Mouse (Mus musculus): ENCODE measurements at regions not wholly inside any gene's neighbourhood (a gene's known extent, or its start where the extent isn't known, plus 50 kb on each side); places are given as distances from the start of the nearest gene placed in this dataset.

DNA sequence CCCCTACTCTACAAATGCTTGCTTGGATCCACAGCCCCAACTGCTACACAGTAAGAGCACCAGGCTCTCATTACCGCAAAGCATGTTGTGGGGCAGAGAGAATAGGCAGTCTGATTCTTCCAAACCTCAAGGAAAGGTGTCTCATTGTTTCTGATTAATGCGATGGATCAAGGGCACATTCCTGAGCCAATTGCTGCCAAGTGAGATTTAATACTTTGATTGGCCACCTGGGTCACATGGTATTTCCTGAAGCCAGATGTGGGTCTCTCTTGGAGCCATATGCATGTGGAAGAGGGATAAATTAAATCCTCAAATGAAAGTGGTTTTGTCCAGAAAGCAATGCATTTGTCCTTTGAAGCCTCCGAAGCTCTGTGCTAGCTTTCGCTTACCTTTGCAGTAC lies 166.3 kb downstream of the Nr2f2 start:
- H3K9ac ChIP-seq (ENCODE audit: low read length) = no peak overlapping the region
- ATAC-seq (replicated peaks; ENCODE audit: low FRiP score, low TSS enrichment, low read depth) = no peak

DNA sequence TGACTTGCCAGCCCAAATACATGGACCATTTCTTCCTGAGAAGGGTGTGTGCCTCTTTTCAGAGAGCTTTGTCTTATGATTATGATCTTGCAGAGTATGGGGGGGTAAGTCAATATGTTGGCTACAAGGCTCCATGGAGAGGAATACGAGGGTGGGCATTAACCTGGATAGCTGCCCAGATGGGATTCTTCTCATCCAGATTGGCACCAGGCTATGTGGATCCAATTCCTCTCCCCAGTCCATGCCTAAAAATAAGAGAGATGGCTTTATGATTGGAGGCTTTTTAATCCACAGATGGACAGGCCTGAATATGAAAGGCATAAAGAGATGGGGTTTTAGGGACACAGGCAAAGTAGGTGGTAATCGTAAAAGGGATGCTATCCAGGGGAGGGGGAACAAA lies 187.6 kb downstream of the Nr2f2 start:
- Histone ChIP-seq H3K36me3 (ENCODE audit: control insufficient read depth, insufficient read depth, low read length) (no peaks in the 10 kb centered on the region), H3K4me1 (replicated peaks; ENCODE audit: control insufficient read depth, insufficient read depth, low read length) (no peaks in the 10 kb centered on the region), H3K9ac (ENCODE audit: low read length) (no peak overlapping the region), H3K27ac (ENCODE audit: low read depth) (no peak overlapping the region), H3K4me2 (ENCODE audit: low read length) (no peak overlapping the region), H3K9me3 (ENCODE audit: control insufficient read depth, low read length) (no peaks in the 10 kb centered on the region), H3K4me3 (ENCODE audit: low read depth, low read length) (no peak overlapping the region), H3K27me3 (replicated peaks; ENCODE audit: control insufficient read depth, insufficient read depth, low read length) (no peaks in the 10 kb centered on the region)
- 91% methylated on average over 2 of the region's 2 CpGs for WGBS
- no peak for DNase-seq (ENCODE audit: low spot score)
- no peak for ATAC-seq (replicated peaks; ENCODE audit: low FRiP score, low TSS enrichment, low read depth)

More for the DNA sequence above, 166.3 kb downstream of the Nr2f2 start:
- no peaks in the 10 kb centered on the region for H3K4me1 ChIP-seq (replicated peaks; ENCODE audit: control insufficient read depth, insufficient read depth, low read length)
- no peak overlapping the region for H3K27ac ChIP-seq (ENCODE audit: low read depth)
- no peak overlapping the region for H3K4me2 ChIP-seq (ENCODE audit: low read length)
- WGBS = 89% methylated on average over 4 of the region's 4 CpGs
- H3K4me3 ChIP-seq (ENCODE audit: low read depth, low read length) = no peak overlapping the region
- H3K27me3 ChIP-seq (replicated peaks; ENCODE audit: control insufficient read depth, insufficient read depth, low read length) = no peaks in the 10 kb centered on the region
- no peak for DNase-seq (ENCODE audit: low spot score)
- H3K36me3 ChIP-seq (ENCODE audit: control insufficient read depth, insufficient read depth, low read length) = no peaks in the 10 kb centered on the region
- H3K9me3 ChIP-seq (ENCODE audit: control insufficient read depth, low read length) = no peaks in the 10 kb centered on the region

GRCm38 (mm10) chr7:70178006-70178405 lies 188.5 kb downstream of the Nr2f2 start:
- no peak overlapping the region for H3K9ac ChIP-seq (ENCODE audit: low read length)
- no peak overlapping the region for H3K4me3 ChIP-seq (ENCODE audit: low read depth, low read length)
- 75% methylated on average over 2 of the region's 2 CpGs for WGBS
- no peak for DNase-seq (ENCODE audit: low spot score)
- no peaks in the 10 kb centered on the region for H3K4me1 ChIP-seq (replicated peaks; ENCODE audit: control insufficient read depth, insufficient read depth, low read length)
- no peak overlapping the region for H3K4me2 ChIP-seq (ENCODE audit: low read length)
- no peaks in the 10 kb centered on the region for H3K36me3 ChIP-seq (ENCODE audit: control insufficient read depth, insufficient read depth, low read length)
- ATAC-seq (replicated peaks; ENCODE audit: low FRiP score, low TSS enrichment, low read depth) = no peak
- no peaks in the 10 kb centered on the region for H3K27me3 ChIP-seq (replicated peaks; ENCODE audit: control insufficient read depth, insufficient read depth, low read length)
- H3K27ac ChIP-seq (ENCODE audit: low read depth) = no peak overlapping the region
- H3K9me3 ChIP-seq (ENCODE audit: control insufficient read depth, low read length) = no peaks in the 10 kb centered on the region

DNA sequence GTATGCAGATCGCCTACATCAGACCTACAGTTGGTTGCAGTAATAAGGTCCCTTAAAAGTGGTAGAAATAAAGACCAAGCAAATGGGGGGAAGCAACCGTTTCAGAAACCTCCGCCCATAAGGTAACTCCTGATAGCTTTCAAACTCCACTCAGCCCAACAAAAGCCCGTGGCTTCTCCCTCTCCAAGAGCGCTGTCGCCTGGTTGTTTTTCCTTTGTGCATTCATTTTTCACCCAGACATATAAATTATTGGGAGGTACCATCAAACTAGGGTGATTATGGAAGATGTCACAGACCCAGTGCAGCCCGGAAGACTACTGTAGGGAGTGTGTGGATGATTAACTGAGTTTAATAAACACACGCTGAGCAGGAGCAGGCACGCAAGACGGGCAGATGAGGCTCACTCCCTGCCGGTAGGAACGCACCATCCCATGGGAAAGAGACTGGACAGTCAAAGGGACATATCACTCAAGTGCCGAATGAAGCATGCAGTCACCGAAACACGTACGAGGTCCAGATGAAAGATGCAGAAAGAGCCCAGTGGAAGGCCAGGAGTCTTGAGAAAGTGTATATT lies 189.8 kb downstream of the Nr2f2 start:
- Histone ChIP-seq H3K27me3 (replicated peaks; ENCODE audit: control insufficient read depth, insufficient read depth, low read length) (no peaks in the 10 kb centered on the region), H3K27ac (ENCODE audit: low read depth) (no peak overlapping the region), H3K4me2 (ENCODE audit: low read length) (no peak overlapping the region), H3K36me3 (ENCODE audit: control insufficient read depth, insufficient read depth, low read length) (no peaks in the 10 kb centered on the region), H3K4me1 (replicated peaks; ENCODE audit: control insufficient read depth, insufficient read depth, low read length) (no peaks in the 10 kb centered on the region), H3K4me3 (ENCODE audit: low read depth, low read length) (no peak overlapping the region), H3K9ac (ENCODE audit: low read length) (no peak overlapping the region), H3K9me3 (ENCODE audit: control insufficient read depth, low read length) (no peaks in the 10 kb centered on the region)
- 63% methylated on average over 16 of the region's 16 CpGs for WGBS
- ATAC-seq (replicated peaks; ENCODE audit: low FRiP score, low TSS enrichment, low read depth) (no peak), DNase-seq (ENCODE audit: low spot score) (no peak)

DNA sequence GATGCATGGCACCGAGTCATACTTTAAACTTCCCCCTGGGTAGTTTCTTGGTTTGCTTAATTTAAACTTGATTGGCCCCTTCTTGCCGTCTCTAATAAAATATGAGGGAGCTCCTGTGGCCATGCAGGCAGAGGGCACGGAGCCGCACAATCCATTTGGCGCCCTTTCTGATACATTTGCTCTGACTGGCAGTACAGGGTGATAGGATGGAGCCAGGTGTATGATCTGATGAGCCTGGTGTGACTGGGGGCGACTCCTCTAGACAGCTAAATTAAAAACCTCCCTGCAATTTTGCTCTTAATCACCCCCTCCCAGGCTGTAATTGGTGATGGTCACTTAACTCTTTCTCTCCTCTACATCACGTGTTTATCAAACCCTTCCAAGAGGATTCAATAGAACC lies 190.4 kb downstream of the Nr2f2 start:
- Histone ChIP-seq H3K27me3 (replicated peaks; ENCODE audit: control insufficient read depth, insufficient read depth, low read length) (no peaks in the 10 kb centered on the region), H3K27ac (ENCODE audit: low read depth) (no peak overlapping the region), H3K9me3 (ENCODE audit: control insufficient read depth, low read length) (no peaks in the 10 kb centered on the region), H3K4me1 (replicated peaks; ENCODE audit: control insufficient read depth, insufficient read depth, low read length) (no peaks in the 10 kb centered on the region), H3K4me3 (ENCODE audit: low read depth, low read length) (no peak overlapping the region), H3K36me3 (ENCODE audit: control insufficient read depth, insufficient read depth, low read length) (no peaks in the 10 kb centered on the region), H3K4me2 (ENCODE audit: low read length) (no peak overlapping the region), H3K9ac (ENCODE audit: low read length) (no peak overlapping the region)
- ATAC-seq (replicated peaks; ENCODE audit: low FRiP score, low TSS enrichment, low read depth) (no peak), DNase-seq (ENCODE audit: low spot score) (no peak)
- 87% methylated on average over 7 of the region's 7 CpGs for WGBS

GRCm38 (mm10) chr7:70172431-70172830 lies 194.1 kb downstream of the Nr2f2 start:
- ATAC-seq (replicated peaks; ENCODE audit: low FRiP score, low TSS enrichment, low read depth) = no peak
- 45% methylated on average over 7 of the region's 7 CpGs for WGBS

GRCm38 (mm10) chr7:70171456-70171855 lies 195.1 kb downstream of the Nr2f2 start:
- H3K4me2 ChIP-seq (ENCODE audit: low read length) = no peak overlapping the region
- WGBS = 78% methylated on average over 4 of the region's 4 CpGs
- no peak overlapping the region for H3K4me3 ChIP-seq (ENCODE audit: low read depth, low read length)
- H3K27ac ChIP-seq (ENCODE audit: low read depth) = no peak overlapping the region
- H3K4me1 ChIP-seq (replicated peaks; ENCODE audit: control insufficient read depth, insufficient read depth, low read length) = no peaks in the 10 kb centered on the region
- DNase-seq (ENCODE audit: low spot score) (no peak), ATAC-seq (replicated peaks; ENCODE audit: low FRiP score, low TSS enrichment, low read depth) (no peak)
- H3K36me3 ChIP-seq (ENCODE audit: control insufficient read depth, insufficient read depth, low read length) = no peaks in the 10 kb centered on the region
- H3K9ac ChIP-seq (ENCODE audit: low read length) = no peak overlapping the region
- H3K9me3 ChIP-seq (ENCODE audit: control insufficient read depth, low read length) = no peaks in the 10 kb centered on the region
- no peaks in the 10 kb centered on the region for H3K27me3 ChIP-seq (replicated peaks; ENCODE audit: control insufficient read depth, insufficient read depth, low read length)

More at GRCm38 (mm10) chr7:70172431-70172830, 194.1 kb downstream of the Nr2f2 start:
- DNase-seq (ENCODE audit: low spot score) = no peak
- Histone ChIP-seq H3K4me2 (ENCODE audit: low read length) (no peak overlapping the region), H3K9ac (ENCODE audit: low read length) (no peak overlapping the region), H3K27ac (ENCODE audit: low read depth) (no peak overlapping the region), H3K4me3 (ENCODE audit: low read depth, low read length) (no peak overlapping the region), H3K36me3 (ENCODE audit: control insufficient read depth, insufficient read depth, low read length) (no peaks in the 10 kb centered on the region), H3K27me3 (replicated peaks; ENCODE audit: control insufficient read depth, insufficient read depth, low read length) (no peaks in the 10 kb centered on the region), H3K9me3 (ENCODE audit: control insufficient read depth, low read length) (no peaks in the 10 kb centered on the region), H3K4me1 (replicated peaks; ENCODE audit: control insufficient read depth, insufficient read depth, low read length) (no peaks in the 10 kb centered on the region)

DNA sequence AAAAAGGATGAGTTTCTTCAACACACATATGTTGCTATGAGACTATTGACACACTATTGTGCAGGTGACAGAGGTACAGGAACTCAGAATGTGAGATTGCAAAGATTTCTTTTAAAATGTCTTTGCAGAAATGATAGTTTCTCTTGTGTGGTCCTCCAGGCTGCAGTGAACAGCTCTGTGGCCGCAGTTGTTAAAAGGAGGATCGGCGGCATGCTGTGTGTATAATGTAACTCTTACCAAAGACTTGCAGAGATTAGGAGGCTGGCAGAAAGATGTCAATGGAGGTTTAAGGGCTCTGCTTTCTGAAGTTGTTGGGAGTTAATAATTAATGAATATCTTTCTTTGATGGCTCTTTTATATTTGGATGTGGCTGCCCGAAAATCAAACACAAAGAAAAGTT lies 198.5 kb downstream of the Nr2f2 start:
- Histone ChIP-seq H3K9me3 (ENCODE audit: control insufficient read depth, low read length) (no peaks in the 10 kb centered on the region), H3K36me3 (ENCODE audit: control insufficient read depth, insufficient read depth, low read length) (no peaks in the 10 kb centered on the region), H3K27ac (ENCODE audit: low read depth) (no peak overlapping the region), H3K27me3 (replicated peaks; ENCODE audit: control insufficient read depth, insufficient read depth, low read length) (no peaks in the 10 kb centered on the region), H3K9ac (ENCODE audit: low read length) (no peak overlapping the region), H3K4me3 (ENCODE audit: low read depth, low read length) (no peak overlapping the region), H3K4me2 (ENCODE audit: low read length) (no peak overlapping the region), H3K4me1 (replicated peaks; ENCODE audit: control insufficient read depth, insufficient read depth, low read length) (no peaks in the 10 kb centered on the region; the same call in 1 of the 2 replicates)
- ATAC-seq (replicated peaks; ENCODE audit: low FRiP score, low TSS enrichment, low read depth) = no peak
- no peak for DNase-seq (ENCODE audit: low spot score)
- 48% methylated on average over 4 of the region's 4 CpGs for WGBS

- no peaks in the 10 kb centered on the region for H3K36me3 ChIP-seq (ENCODE audit: control insufficient read depth, insufficient read depth, low read length)
- no peak for ATAC-seq (replicated peaks; ENCODE audit: low FRiP score, low TSS enrichment, low read depth)
- H3K4me2 ChIP-seq (ENCODE audit: low read length) = no peak overlapping the region
- H3K4me1 ChIP-seq (replicated peaks; ENCODE audit: control insufficient read depth, insufficient read depth, low read length) = no peaks in the 10 kb centered on the region; the same call in 1 of the 2 replicates
- H3K27ac ChIP-seq (ENCODE audit: low read depth) = no peak overlapping the region
- no peak overlapping the region for H3K9ac ChIP-seq (ENCODE audit: low read length)
- no peaks in the 10 kb centered on the region for H3K9me3 ChIP-seq (ENCODE audit: control insufficient read depth, low read length)
- H3K27me3 ChIP-seq (replicated peaks; ENCODE audit: control insufficient read depth, insufficient read depth, low read length) = no peaks in the 10 kb centered on the region
- 86% methylated on average over 5 of the region's 5 CpGs for WGBS
- DNase-seq (ENCODE audit: low spot score) = no peak
- no peak overlapping the region for H3K4me3 ChIP-seq (ENCODE audit: low read depth, low read length)
Measured at GRCm38 (mm10) chr7:70166081-70166480, 200.5 kb downstream of the Nr2f2 start.
